Mouse (Mus musculus) liver, adult 10 weeks (tissue): ENCODE measurements around the gene Csgalnact2. TPM values are rescaled to one million over a fixed set of nuclear protein-coding genes. Genes with fewer than 3 reads are reported as not detected.

Source experiments
- polyA plus RNA-seq: library from polyadenylated mRNA; stranded (reverse); fragments of 350-450 nt; fragmentation: Illumina TruSeq; extraction: RNeasy Lipid Tissue Mini Kit (QIAGEN cat#74804); gene quantifications from one replicate; pipeline ENCODE4 v1.2.3, GENCODE M21; 2014; ENCODE audit warnings: low read depth, low replicate concordance

Csgalnact2 gene
- 17.0 TPM for polyA plus RNA-seq

GRCm38 (mm10) chr6:118138731-118139709, at the start of gene Csgalnact2:
Gene Csgalnact2 (minus strand): TSS chr6:118139140.

Other genes with a start within 250 kb of the Csgalnact2 start
- gene Hnrnpf, start 238.8 kb downstream of the Csgalnact2 start, polyA plus RNA-seq = 226 TPM
- gene Fxyd4, start 201.4 kb downstream of the Csgalnact2 start, polyA plus RNA-seq = not detected
- gene Rasgef1a, start 127.7 kb downstream of the Csgalnact2 start, polyA plus RNA-seq = not detected
- not detected for gene Ret, start 58.6 kb upstream of the Csgalnact2 start, polyA plus RNA-seq